Mouse (Mus musculus) limb, embryonic 11.5 days (tissue): Measurements from ENCODE around the gene Arhgef3. TPM values are rescaled to one million over a fixed set of nuclear protein-coding genes. Genes with fewer than 3 reads are reported as not detected.

ENCODE experiments used
- ATAC-seq: fragments of 200-750 bp; cut with Nextera tagmentation; 2 replicates; pipeline ENCODE4 v1.8.0; 2017; ENCODE audit warnings: low read depth; ENCODE audit not compliant: insufficient number of reproducible peaks, low FRiP score, low TSS enrichment
- DNase-seq: peaks from one replicate; pipeline ENCODE4 v3.0.0-alpha.2; 2015; ENCODE audit warnings: low spot score
- H3K27ac ChIP-seq: fragments of 300-500 bp; sonication (generic); replicated peaks from 2 replicates; pipeline ENCODE4 v1.5.1; 2014; ENCODE audit warnings: low read depth, mild to moderate bottlenecking, low read length
- H3K27me3 ChIP-seq: fragments of 300-500 bp; sonication (generic); 2 replicates; pipeline ENCODE4 v1.6.1; 2014; ENCODE audit warnings: mild to moderate bottlenecking, low read length, mixed read lengths; ENCODE audit not compliant: control insufficient read depth, insufficient read depth
- H3K36me3 ChIP-seq: fragments of 300-500 bp; sonication (generic); 2 replicates; pipeline ENCODE4 v1.6.1; 2014; ENCODE audit warnings: mild to moderate bottlenecking, low read length, moderate library complexity, mixed read lengths; ENCODE audit not compliant: control insufficient read depth, insufficient read depth
- H3K4me1 ChIP-seq: fragments of 300-500 bp; sonication (generic); 2 replicates; pipeline ENCODE4 v1.6.1; 2014; ENCODE audit warnings: low read length, mixed read lengths; ENCODE audit not compliant: control insufficient read depth, insufficient read depth
- H3K4me2 ChIP-seq: fragments of 300-500 bp; sonication (generic); 2 replicates; pipeline ENCODE4 v1.6.1; 2014; ENCODE audit warnings: low read depth, mild to moderate bottlenecking, moderate library complexity; ENCODE audit not compliant: severe bottlenecking
- H3K4me3 ChIP-seq: fragments of 300-500 bp; sonication (generic); 2 replicates; pipeline ENCODE4 v1.5.1; 2014; ENCODE audit warnings: low read depth, low read length
- H3K9ac ChIP-seq: fragments of 300-500 bp; sonication (generic); 2 replicates; pipeline ENCODE4 v1.6.1; 2014; ENCODE audit warnings: mild to moderate bottlenecking, low read length
- H3K9me3 ChIP-seq: fragments of 300-500 bp; sonication (generic); 2 replicates; pipeline ENCODE4 v1.6.1; 2016; ENCODE audit warnings: low read length; ENCODE audit not compliant: control insufficient read depth
- WGBS: fragments of 180-500 bp; shearing (Covaris S2); extraction: QIAGEN DNeasy Blood & Tissue Kit; methylation state at CpG from one replicate; pipeline ENCODE4 v1.1.7; 2014; 5-methylcytosine and 5-hydroxymethylcytosine counted together
- polyA plus RNA-seq: library from polyadenylated mRNA; unstranded; fragments of >200 nt; fragmentation: Nextera tagmentation; extraction: Ambion mirVana; gene quantifications from 2 replicates; pipeline ENCODE4 v1.2.1, GENCODE M21; 2014

The Arhgef3 gene
- polyA plus RNA-seq, 1 experiment from 2014 or later = 17.8 TPM

DNA sequence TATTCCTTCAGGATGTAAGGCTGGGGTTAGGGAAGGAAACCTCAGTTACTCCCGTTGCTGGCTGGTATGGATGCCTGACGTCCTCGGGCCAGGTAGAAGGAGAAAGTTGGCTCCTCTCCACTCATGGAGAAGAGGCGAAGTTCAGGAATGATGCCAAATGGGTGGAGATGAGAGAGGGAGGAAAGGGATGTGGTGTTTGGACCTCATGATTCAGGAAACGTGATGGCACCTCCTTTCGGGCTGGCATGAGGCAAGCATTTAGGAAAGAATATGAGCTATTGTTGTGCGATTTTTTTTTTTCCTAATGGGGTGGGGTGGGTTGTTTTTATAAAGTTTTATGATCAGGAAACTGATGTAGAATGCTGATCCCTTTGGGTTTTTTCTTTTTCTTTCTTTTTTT is 210.0 kb downstream of the Arhgef3 start:
- no peak for ATAC-seq
- H3K4me3 ChIP-seq = no peak overlapping the region
- no peaks in the 10 kb centered on the region for H3K36me3 ChIP-seq
- H3K4me1 ChIP-seq = no peaks in the 10 kb centered on the region
- H3K4me2 ChIP-seq = no peak overlapping the region
- 86% methylated on average over 7 of the region's 7 CpGs for WGBS
- H3K27ac ChIP-seq = no peak overlapping the region
- no peaks in the 10 kb centered on the region for H3K9me3 ChIP-seq
- H3K27me3 ChIP-seq = no peaks in the 10 kb centered on the region
- no peak for DNase-seq
- no peak overlapping the region for H3K9ac ChIP-seq

DNA sequence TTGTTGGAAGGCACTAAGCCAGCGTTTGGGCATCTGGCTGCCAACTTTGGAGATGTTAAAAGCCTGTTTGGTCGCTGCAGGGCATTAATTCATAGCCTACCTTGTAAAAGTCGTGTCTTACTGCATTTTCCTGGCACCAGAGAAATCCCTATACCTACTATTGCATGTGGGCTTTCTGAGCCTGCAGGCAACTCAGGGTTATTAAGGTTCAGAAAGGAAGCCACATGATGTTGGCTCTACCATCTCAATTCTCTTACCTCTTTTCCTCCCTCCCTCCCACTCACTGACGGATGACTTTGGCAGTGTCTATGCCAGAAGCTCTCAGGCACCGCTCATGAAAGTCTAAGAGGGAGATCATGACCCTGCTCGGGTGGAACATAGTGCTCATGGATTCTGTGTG is 210.8 kb downstream of the Arhgef3 start:
- ATAC-seq (no peak), DNase-seq (no peak)
- H3K4me1 ChIP-seq = no peaks in the 10 kb centered on the region
- no peak overlapping the region for H3K4me3 ChIP-seq
- no peak overlapping the region for H3K9ac ChIP-seq
- no peaks in the 10 kb centered on the region for H3K9me3 ChIP-seq
- H3K36me3 ChIP-seq = no peaks in the 10 kb centered on the region
- 69% methylated on average over 6 of the region's 6 CpGs for WGBS
- H3K27ac ChIP-seq = no peak overlapping the region
- no peaks in the 10 kb centered on the region for H3K27me3 ChIP-seq
- no peak overlapping the region for H3K4me2 ChIP-seq

DNA sequence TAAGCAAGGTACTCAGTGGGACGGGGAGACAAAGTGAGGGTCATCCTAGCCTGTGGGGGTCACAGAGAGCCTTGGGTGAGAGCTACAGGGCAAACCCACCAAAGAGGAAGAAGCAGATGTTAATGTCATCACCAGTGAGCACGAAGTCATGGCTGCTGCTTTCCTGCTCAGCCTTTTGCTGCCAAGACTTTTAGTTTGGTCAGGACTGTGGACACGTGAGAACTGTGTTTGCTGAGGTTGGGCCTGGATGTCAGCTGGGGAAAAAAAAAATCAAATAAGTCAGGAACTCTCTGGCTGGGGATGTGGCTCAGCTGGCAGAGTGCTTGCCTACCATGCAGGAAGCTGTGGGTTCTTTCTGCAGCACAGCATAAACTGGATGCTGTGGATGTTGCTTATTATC is 213.2 kb downstream of the Arhgef3 start:
- no peak overlapping the region for H3K4me3 ChIP-seq
- H3K9me3 ChIP-seq = no peaks in the 10 kb centered on the region
- peaks cover 4% of the 10 kb centered on the region; the same call in 1 of the 2 replicates for H3K4me1 ChIP-seq
- 64% methylated on average over 3 of the region's 3 CpGs for WGBS
- H3K9ac ChIP-seq = no peak overlapping the region
- H3K4me2 ChIP-seq = no peak overlapping the region
- H3K36me3 ChIP-seq = no peaks in the 10 kb centered on the region
- DNase-seq = no peak
- ATAC-seq = no peak
- H3K27me3 ChIP-seq = no peaks in the 10 kb centered on the region
- H3K27ac ChIP-seq = no peak overlapping the region

- 90% methylated on average over 3 of the region's 3 CpGs for WGBS
- H3K36me3 ChIP-seq = no peaks in the 10 kb centered on the region
Measured at GRCm38 (mm10) chr14:27328952-27329351, 214.3 kb downstream of the Arhgef3 start.

GRCm38 (mm10) chr14:27331490-27332035 is 216.9 kb downstream of the Arhgef3 start:
- H3K4me2 ChIP-seq = no peak overlapping the region
- DNase-seq (no peak), ATAC-seq (no peak)
- H3K9me3 ChIP-seq = no peaks in the 10 kb centered on the region
- H3K27me3 ChIP-seq = no peaks in the 10 kb centered on the region
- peaks cover 8% of the 10 kb centered on the region for H3K4me1 ChIP-seq
- WGBS = 79% methylated on average over 10 of the region's 10 CpGs
- H3K9ac ChIP-seq = no peak overlapping the region
- H3K36me3 ChIP-seq = no peaks in the 10 kb centered on the region
- H3K27ac ChIP-seq = no peak overlapping the region
- H3K4me3 ChIP-seq = no peak overlapping the region

More at GRCm38 (mm10) chr14:27328952-27329351, 214.3 kb downstream of the Arhgef3 start:
- Histone ChIP-seq H3K9ac (no peak overlapping the region), H3K27me3 (no peaks in the 10 kb centered on the region), H3K9me3 (no peaks in the 10 kb centered on the region), H3K4me2 (no peak overlapping the region), H3K27ac (no peak overlapping the region), H3K4me1 (peaks cover 4% of the 10 kb centered on the region; the same call in 1 of the 2 replicates), H3K4me3 (no peak overlapping the region)
- ATAC-seq (no peak), DNase-seq (no peak)

DNA sequence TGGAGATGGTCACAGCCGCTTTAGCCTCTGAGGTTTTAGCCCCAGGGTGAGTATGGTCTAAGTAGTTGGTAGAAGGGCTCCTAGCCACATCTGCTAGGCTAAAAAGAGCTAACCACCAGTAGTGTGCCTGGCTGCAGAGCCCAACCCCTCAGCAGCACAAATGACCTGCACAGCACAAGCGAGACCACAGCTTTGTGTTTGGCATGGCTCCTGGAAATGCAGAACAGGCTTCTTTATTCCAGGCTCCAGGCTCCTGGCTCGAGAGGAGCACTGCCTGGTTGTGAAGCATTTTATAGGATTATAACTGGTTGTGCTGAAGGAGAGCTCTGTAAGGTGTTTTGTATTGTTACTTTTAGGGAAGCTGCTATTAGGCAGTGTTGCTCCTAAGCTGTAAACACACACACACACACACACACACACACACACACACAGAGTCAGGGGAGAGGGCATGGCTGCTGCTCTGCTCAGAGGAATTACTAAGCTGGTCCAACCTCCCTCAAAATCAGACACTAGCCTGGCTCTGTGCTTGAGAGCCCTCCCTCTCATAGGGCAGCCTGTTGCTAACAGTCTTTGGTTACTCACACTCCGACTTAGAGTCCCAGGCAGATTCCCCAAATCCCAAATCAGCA is 217.8 kb downstream of the Arhgef3 start:
- WGBS = 47% methylated on average over 4 of the region's 4 CpGs
- H3K36me3 ChIP-seq = no peaks in the 10 kb centered on the region
- H3K27ac ChIP-seq = no peak overlapping the region
- ATAC-seq (peak; percentile 65; the same call in 1 of the 2 replicates), DNase-seq (peak; percentile 40)
- H3K9ac ChIP-seq = no peak overlapping the region
- H3K27me3 ChIP-seq = no peaks in the 10 kb centered on the region; the same call in 1 of the 2 replicates
- peaks cover 8% of the 10 kb centered on the region for H3K4me1 ChIP-seq
- H3K4me2 ChIP-seq = no peak overlapping the region
- no peaks in the 10 kb centered on the region for H3K9me3 ChIP-seq
- H3K4me3 ChIP-seq = no peak overlapping the region

DNA sequence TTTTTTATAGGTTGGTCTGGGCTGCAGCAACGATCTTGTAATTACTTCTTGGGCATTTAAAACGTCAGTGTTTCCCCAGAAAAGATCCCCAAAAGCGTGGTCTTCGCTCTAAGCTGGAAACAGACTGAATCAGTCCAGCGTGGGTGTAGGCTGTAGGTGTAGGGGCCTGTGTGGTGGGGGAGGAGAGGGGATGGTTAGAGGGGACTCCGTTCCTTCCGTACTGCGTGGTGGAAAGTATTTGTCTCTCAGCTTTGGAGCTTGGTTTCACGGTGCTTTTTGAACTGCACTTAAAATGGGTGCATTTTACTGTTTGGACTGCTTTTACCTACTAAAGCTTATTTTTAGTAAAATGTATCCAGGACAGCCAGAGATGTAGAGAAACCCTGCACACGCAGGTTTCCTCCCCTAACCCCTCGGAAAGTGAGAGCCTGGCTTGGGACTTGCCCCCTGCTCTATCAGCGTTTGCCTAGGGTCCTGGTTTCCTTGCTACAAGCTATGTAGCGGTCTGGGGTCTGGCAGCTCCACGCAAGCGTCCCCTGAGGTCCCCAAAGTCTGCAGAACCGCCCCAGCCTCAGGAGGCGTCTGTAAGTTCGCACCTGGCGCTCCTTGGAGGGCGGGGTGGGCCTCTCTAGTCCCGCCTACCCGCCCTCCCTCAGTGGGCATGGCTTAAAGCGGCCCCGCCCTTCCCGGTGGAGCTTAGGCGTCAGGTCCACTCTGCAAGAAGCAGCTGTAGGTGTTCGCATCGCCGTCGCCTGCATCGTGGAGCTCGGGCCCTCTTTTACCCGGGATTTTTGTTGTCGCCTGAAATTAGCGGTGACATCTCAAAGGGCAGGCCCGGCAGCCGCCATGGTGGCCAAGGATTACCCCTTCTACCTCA is 220.9 kb downstream of the Arhgef3 start:
- DNase-seq (peak; percentile 89), ATAC-seq (peak; percentile 89)
- no peaks in the 10 kb centered on the region for H3K9me3 ChIP-seq
- no peak overlapping the region for H3K27ac ChIP-seq
- H3K4me3 ChIP-seq = peak overlapping the region; percentile 43
- no peaks in the 10 kb centered on the region; the same call in 1 of the 2 replicates for H3K27me3 ChIP-seq
- H3K36me3 ChIP-seq = no peaks in the 10 kb centered on the region
- WGBS = 2% methylated on average over 37 of the region's 37 CpGs
- H3K9ac ChIP-seq = peak overlapping the region; percentile 53
- peaks cover 8% of the 10 kb centered on the region for H3K4me1 ChIP-seq
- peak overlapping the region; percentile 93 for H3K4me2 ChIP-seq
